Comparison of ENCODE assay signal across 8 mouse cellular contexts in genomic region chr17:34587423-34587811, GRCm38 (mm10). TPM values are rescaled to one million over a fixed set of nuclear protein-coding genes. Genes with fewer than 3 reads are reported as not detected.
DNase-seq lines count a peak whose midpoint lies in the region; ATAC-seq and TF ChIP-seq lines count a peak whose summit lies in the region.

No protein-coding gene starts in this region.

- H3K27ac ChIP-seq in bone marrow macrophage, adult 2 months (ENCODE audit: insufficient read depth, low read depth, low read length) = peak overlapping the region; percentile 67
- H3K27ac ChIP-seq in embryonic fibroblast, embryonic 13.5 days (ENCODE audit: insufficient read depth, low read length) = peak overlapping the region; percentile 74
- peak overlapping the region; percentile 95 for H3K27ac ChIP-seq in heart, embryonic 10.5 days
- peak overlapping the region; percentile 100 for H3K27ac ChIP-seq in kidney, embryonic 15.5 days

- ATAC-seq in kidney, embryonic 15.5 days (replicated peaks; ENCODE audit: low FRiP score) = peak; percentile 73

- H3K4me1 ChIP-seq in bone marrow macrophage, adult 2 months (ENCODE audit: control insufficient read depth, insufficient read depth, low read length) = peaks cover 17% of the 10 kb centered on the region
- peaks cover 3% of the 10 kb centered on the region; the same call in 1 of the 2 replicates for H3K4me1 ChIP-seq in embryonic fibroblast, embryonic 13.5 days (ENCODE audit: control insufficient read depth, insufficient read depth, low read length)
- peaks cover 58% of the 10 kb centered on the region for H3K4me1 ChIP-seq in heart, embryonic 10.5 days
- peaks cover 57% of the 10 kb centered on the region for H3K4me1 ChIP-seq in kidney, embryonic 15.5 days

- DNase-seq in A20 (ENCODE audit: low read depth, low spot score) (peak; percentile 98), liver (peak; percentile 98)
- peak; percentile 97 for DNase-seq in heart, embryonic 10.5 days (ENCODE audit: low spot score)
- peak; percentile 87 to 94 for DNase-seq in monocyte, adult 2 months (ENCODE audit: low read depth in 1 of 2, low spot score in 2 of 2)
- DNase-seq in spleen, postnatal 14 days (ENCODE audit: low spot score in 2 of 2) = peak; percentile 94 to 98

- peak overlapping the region; percentile 95 for H3K9ac ChIP-seq in kidney, embryonic 15.5 days

- no peak for TF ChIP-seq POLR2A in bone marrow macrophage, adult 2 months (IDR thresholded peaks at IDR 0.05; ENCODE audit: borderline replicate concordance, low read depth, low read length)
- TF ChIP-seq POLR2A in embryonic fibroblast, embryonic 13.5 days (IDR thresholded peaks at IDR 0.05; ENCODE audit: low read depth, low read length) = peak; percentile 92

- TF ChIP-seq CTCF in bone marrow macrophage, adult 2 months (IDR thresholded peaks at IDR 0.05; ENCODE audit: low read depth, low read length) = no peak
- no peak for TF ChIP-seq CTCF in embryonic fibroblast, embryonic 13.5 days (IDR thresholded peaks at IDR 0.05; ENCODE audit: borderline replicate concordance, insufficient read depth, low read length)

- no peaks in the 10 kb centered on the region for H3K9me3 ChIP-seq in heart, embryonic 10.5 days
- no peaks in the 10 kb centered on the region for H3K9me3 ChIP-seq in kidney, embryonic 15.5 days (replicated peaks)

- H3K36me3 ChIP-seq in heart, embryonic 10.5 days = no peaks in the 10 kb centered on the region
- no peaks in the 10 kb centered on the region for H3K36me3 ChIP-seq in kidney, embryonic 15.5 days

- under 1% methylated on average over 50 of the region's 50 CpGs for WGBS in heart, embryonic 10.5 days
- WGBS in kidney, embryonic 15.5 days = 1% methylated on average over 49 of the region's 50 CpGs

- peaks cover 10% of the 10 kb centered on the region for H3K27me3 ChIP-seq in heart, embryonic 10.5 days (ENCODE audit: insufficient read depth, poor library complexity, severe bottlenecking)
- no peaks in the 10 kb centered on the region for H3K27me3 ChIP-seq in kidney, embryonic 15.5 days

- H3K4me3 ChIP-seq in bone marrow macrophage, adult 2 months (ENCODE audit: insufficient read depth, low read length) = peak overlapping the region; percentile 83
- peak overlapping the region; percentile 74 for H3K4me3 ChIP-seq in embryonic fibroblast, embryonic 13.5 days (ENCODE audit: insufficient read depth, low read length)
- peak overlapping the region; percentile 83 for H3K4me3 ChIP-seq in heart, embryonic 10.5 days
- peak overlapping the region; percentile 82 for H3K4me3 ChIP-seq in kidney, embryonic 15.5 days (replicated peaks)

- peak overlapping the region; percentile 96 for H3K4me2 ChIP-seq in kidney, embryonic 15.5 days

RNA-seq across cellular contexts. Expression of gene Gpsm3, which starts 2.2 kb away (rescaled TPM):
- polyA plus RNA-seq in bone marrow macrophage, adult 2 months (2012; ENCODE audit: insufficient read depth, insufficient read length, missing spikeins) = 217 and 244 TPM in 2 replicates
- 0.99 and 1.0 TPM in 2 replicates for polyA plus RNA-seq in embryonic fibroblast, embryonic 13.5 days (2011; ENCODE audit: insufficient read length, low read depth, missing spikeins)
- polyA plus RNA-seq in heart, embryonic 10.5 days (2016; fragmentation: Nextera tagmentation; extraction: Ambion mirVana) = 6.8 and 11.0 TPM in 2 replicates
- polyA plus RNA-seq in kidney, embryonic 15.5 days (2015; fragmentation: Nextera tagmentation; extraction: Ambion mirVana) = 20.8 and 22.6 TPM in 2 replicates

RNA-seq across cellular contexts. Expression of gene Pbx2, which starts 3.6 kb away (rescaled TPM):
- polyA plus RNA-seq in bone marrow macrophage, adult 2 months (2012; ENCODE audit: insufficient read depth, insufficient read length, missing spikeins) = 85.9 and 90.0 TPM in 2 replicates
- 38.2 and 43.9 TPM in 2 replicates for polyA plus RNA-seq in embryonic fibroblast, embryonic 13.5 days (2011; ENCODE audit: insufficient read length, low read depth, missing spikeins)
- 10.2 and 16.6 TPM in 2 replicates for polyA plus RNA-seq in heart, embryonic 10.5 days (2016; fragmentation: Nextera tagmentation; extraction: Ambion mirVana)
- 14.9 and 16.7 TPM in 2 replicates for polyA plus RNA-seq in kidney, embryonic 15.5 days (2015; fragmentation: Nextera tagmentation; extraction: Ambion mirVana)

RNA-seq across cellular contexts. Expression of gene Ager, which starts 10.2 kb away (rescaled TPM):
- 1.3 and 2.2 TPM in 2 replicates for polyA plus RNA-seq in bone marrow macrophage, adult 2 months (2012; ENCODE audit: insufficient read depth, insufficient read length, missing spikeins)
- 0.70 and 0.83 TPM in 2 replicates for polyA plus RNA-seq in embryonic fibroblast, embryonic 13.5 days (2011; ENCODE audit: insufficient read length, low read depth, missing spikeins)
- 5.3 and 5.6 TPM in 2 replicates for polyA plus RNA-seq in heart, embryonic 10.5 days (2016; fragmentation: Nextera tagmentation; extraction: Ambion mirVana)
- polyA plus RNA-seq in kidney, embryonic 15.5 days (2015; fragmentation: Nextera tagmentation; extraction: Ambion mirVana) = 6.5 and 7.5 TPM in 2 replicates

RNA-seq across cellular contexts. Expression of gene Rnf5, which starts 16.1 kb away (rescaled TPM):
- 110 and 116 TPM in 2 replicates for polyA plus RNA-seq in bone marrow macrophage, adult 2 months (2012; ENCODE audit: insufficient read depth, insufficient read length, missing spikeins)
- polyA plus RNA-seq in embryonic fibroblast, embryonic 13.5 days (2011; ENCODE audit: insufficient read length, low read depth, missing spikeins) = 34.1 and 41.0 TPM in 2 replicates
- polyA plus RNA-seq in heart, embryonic 10.5 days (2016; fragmentation: Nextera tagmentation; extraction: Ambion mirVana) = 139 and 157 TPM in 2 replicates
- polyA plus RNA-seq in kidney, embryonic 15.5 days (2015; fragmentation: Nextera tagmentation; extraction: Ambion mirVana) = 166 and 168 TPM in 2 replicates

RNA-seq across cellular contexts. Expression of gene Agpat1, which starts 16.6 kb away (rescaled TPM):
- polyA plus RNA-seq in bone marrow macrophage, adult 2 months (2012; ENCODE audit: insufficient read depth, insufficient read length, missing spikeins) = 93.0 and 101 TPM in 2 replicates
- polyA plus RNA-seq in embryonic fibroblast, embryonic 13.5 days (2011; ENCODE audit: insufficient read length, low read depth, missing spikeins) = 97.5 and 109 TPM in 2 replicates
- 44.8 and 57.8 TPM in 2 replicates for polyA plus RNA-seq in heart, embryonic 10.5 days (2016; fragmentation: Nextera tagmentation; extraction: Ambion mirVana)
- 60.8 and 72.2 TPM in 2 replicates for polyA plus RNA-seq in kidney, embryonic 15.5 days (2015; fragmentation: Nextera tagmentation; extraction: Ambion mirVana)

Comparison
In these comparisons a context has a peak if more than half of its experiments do, and no peak if none do; other contexts are left out.
1. Peak in every context shown above with its lines: DNase-seq, ATAC-seq, H3K4me3 ChIP-seq and H3K27ac ChIP-seq.